Mouse (Mus musculus) CH12.LX (cell line): Measurements from ENCODE around the gene Bpifa5.

Experiments
- MXI1 ChIP-seq: IDR thresholded peaks from 2 replicates; pipeline ENCODE4 v1.6.1; 2011; ENCODE audit warnings: mild to moderate bottlenecking, low read depth, low read length, improper control_type of control experiment
- USF1 ChIP-seq: IDR thresholded peaks from 2 replicates; pipeline ENCODE4 v1.6.1; 2014; ENCODE audit warnings: low read depth, mild to moderate bottlenecking, inconsistent platforms, low read length, improper control_type of control experiment
- ZNF384 ChIP-seq: IDR thresholded peaks from 2 replicates; pipeline ENCODE4 v1.6.1; 2012; ENCODE audit warnings: low read depth, low read length, improper control_type of control experiment, inconsistent platforms

GRCm38 (mm10) chr2:154185319-154185718 is 22.9 kb downstream of the Bpifa5 start:
- TF ChIP-seq MXI1 (no peak), USF1 (no peak), ZNF384 (no peak)
